Mouse (Mus musculus): Measurements from ENCODE around the gene Spem1. TPM values are rescaled to one million over a fixed set of nuclear protein-coding genes. Genes with fewer than 3 reads are reported as not detected.

Gene Spem1
- polyA plus RNA-seq, 1 experiment from 2014 or later = not detected

- 65% methylated on average over 2 of the region's 2 CpGs for WGBS
- Histone ChIP-seq H3K36me3 (ENCODE audit: control insufficient read depth, insufficient read depth, low read length) (peaks cover 17% of the 10 kb centered on the region; the same call in 1 of the 2 replicates), H3K4me3 (ENCODE audit: low read length) (no peak overlapping the region), H3K4me1 (replicated peaks; ENCODE audit: control insufficient read depth, insufficient read depth, low read length) (no peaks in the 10 kb centered on the region), H3K4me2 (ENCODE audit: low read depth, low read length) (no peak overlapping the region), H3K27ac (ENCODE audit: low read length) (no peak overlapping the region), H3K27me3 (ENCODE audit: control insufficient read depth, insufficient read depth, low read depth, low read length) (no peaks in the 10 kb centered on the region), H3K9ac (ENCODE audit: low read length) (no peak overlapping the region), H3K9me3 (ENCODE audit: control insufficient read depth, low read length) (no peaks in the 10 kb centered on the region)
- no peak for ATAC-seq (ENCODE audit: low read depth)
Observed at GRCm38 (mm10) chr11:69823456-69823855, 1.5 kb upstream of the Spem1 start.

- no peak overlapping the region for H3K4me2 ChIP-seq (ENCODE audit: low read depth, low read length)
- WGBS = 86% methylated on average over 8 of the region's 8 CpGs
- no peak overlapping the region for H3K4me3 ChIP-seq (ENCODE audit: low read length)
- no peaks in the 10 kb centered on the region for H3K4me1 ChIP-seq (replicated peaks; ENCODE audit: control insufficient read depth, insufficient read depth, low read length)
- ATAC-seq (ENCODE audit: low read depth) = no peak
- H3K9ac ChIP-seq (ENCODE audit: low read length) = no peak overlapping the region
- H3K36me3 ChIP-seq (ENCODE audit: control insufficient read depth, insufficient read depth, low read length) = no peaks in the 10 kb centered on the region
- H3K27me3 ChIP-seq (ENCODE audit: control insufficient read depth, insufficient read depth, low read depth, low read length) = no peaks in the 10 kb centered on the region
- H3K9me3 ChIP-seq (ENCODE audit: control insufficient read depth, low read length) = 0 out of 2 replicates have a peak, but pooled peaks cover 2% of the 10 kb centered on the region
- H3K27ac ChIP-seq (ENCODE audit: low read length) = no peak overlapping the region
Observed at GRCm38 (mm10) chr11:69818871-69819270, 3.1 kb downstream of the Spem1 start.

GRCm38 (mm10) chr11:69818365-69818764 lies 3.6 kb downstream of the Spem1 start, which contains the start of gene Spem2:
TSS of gene Spem2 (minus strand) at chr11:69818465.
- no peaks in the 10 kb centered on the region for H3K4me1 ChIP-seq (replicated peaks; ENCODE audit: control insufficient read depth, insufficient read depth, low read length)
- no peak within 1 kb of the TSS for H3K4me2 ChIP-seq (ENCODE audit: low read depth, low read length)
- 0 out of 2 replicates have a peak, but pooled peaks cover 2% of the 10 kb centered on the region for H3K9me3 ChIP-seq (ENCODE audit: control insufficient read depth, low read length)
- H3K27me3 ChIP-seq (ENCODE audit: control insufficient read depth, insufficient read depth, low read depth, low read length) = no peaks in the 10 kb centered on the region
- no peak within 1 kb of the TSS for H3K27ac ChIP-seq (ENCODE audit: low read length)
- H3K4me3 ChIP-seq (ENCODE audit: low read length) = no peak within 1 kb of the TSS
- WGBS = 69% methylated on average over 2 of the region's 2 CpGs
- H3K36me3 ChIP-seq (ENCODE audit: control insufficient read depth, insufficient read depth, low read length) = no peaks in the 10 kb centered on the region
- no peak for ATAC-seq (ENCODE audit: low read depth)
- no peak within 1 kb of the TSS for H3K9ac ChIP-seq (ENCODE audit: low read length)

- Histone ChIP-seq H3K4me3 (ENCODE audit: low read length) (no peak overlapping the region), H3K27ac (ENCODE audit: low read length) (no peak overlapping the region), H3K36me3 (ENCODE audit: control insufficient read depth, insufficient read depth, low read length) (no peaks in the 10 kb centered on the region), H3K9me3 (ENCODE audit: control insufficient read depth, low read length) (0 out of 2 replicates have a peak, but pooled peaks cover 2% of the 10 kb centered on the region), H3K4me2 (ENCODE audit: low read depth, low read length) (no peak overlapping the region), H3K9ac (ENCODE audit: low read length) (no peak overlapping the region), H3K27me3 (ENCODE audit: control insufficient read depth, insufficient read depth, low read depth, low read length) (no peaks in the 10 kb centered on the region), H3K4me1 (replicated peaks; ENCODE audit: control insufficient read depth, insufficient read depth, low read length) (no peaks in the 10 kb centered on the region)
- ATAC-seq (ENCODE audit: low read depth) = no peak
- WGBS = 85% methylated on average over 12 of the region's 12 CpGs
Observed at GRCm38 (mm10) chr11:69816520-69816919, 5.5 kb downstream of the Spem1 start.

GRCm38 (mm10) chr11:69815155-69815554 lies 6.8 kb downstream of the Spem1 start, which contains the start of gene Gm39566:
TSS of gene Gm39566 (minus strand) at chr11:69815298.
- H3K4me2 ChIP-seq (ENCODE audit: low read depth, low read length) = no peak within 1 kb of the TSS
- ATAC-seq (ENCODE audit: low read depth) = no peak
- WGBS = 65% methylated on average over 10 of the region's 10 CpGs
- 0 out of 2 replicates have a peak, but pooled peaks cover 2% of the 10 kb centered on the region for H3K9me3 ChIP-seq (ENCODE audit: control insufficient read depth, low read length)
- H3K27ac ChIP-seq (ENCODE audit: low read length) = no peak within 1 kb of the TSS
- no peaks in the 10 kb centered on the region for H3K36me3 ChIP-seq (ENCODE audit: control insufficient read depth, insufficient read depth, low read length)
- no peak within 1 kb of the TSS for H3K4me3 ChIP-seq (ENCODE audit: low read length)
- no peaks in the 10 kb centered on the region for H3K4me1 ChIP-seq (replicated peaks; ENCODE audit: control insufficient read depth, insufficient read depth, low read length)
- H3K27me3 ChIP-seq (ENCODE audit: control insufficient read depth, insufficient read depth, low read depth, low read length) = no peaks in the 10 kb centered on the region
- H3K9ac ChIP-seq (ENCODE audit: low read length) = no peak within 1 kb of the TSS

GRCm38 (mm10) chr11:69810280-69810679 lies 11.7 kb downstream of the Spem1 start:
- Histone ChIP-seq H3K4me1 (replicated peaks; ENCODE audit: control insufficient read depth, insufficient read depth, low read length) (no peaks in the 10 kb centered on the region), H3K36me3 (ENCODE audit: control insufficient read depth, insufficient read depth, low read length) (no peaks in the 10 kb centered on the region), H3K9me3 (ENCODE audit: control insufficient read depth, low read length) (peaks cover 3% of the 10 kb centered on the region; the same call in 1 of the 2 replicates), H3K27ac (ENCODE audit: low read length) (no peak overlapping the region), H3K27me3 (ENCODE audit: control insufficient read depth, insufficient read depth, low read depth, low read length) (peaks cover 4% of the 10 kb centered on the region; the same call in 1 of the 2 replicates), H3K4me3 (ENCODE audit: low read length) (no peak overlapping the region), H3K9ac (ENCODE audit: low read length) (no peak overlapping the region), H3K4me2 (ENCODE audit: low read depth, low read length) (no peak overlapping the region)
- no peak for ATAC-seq (ENCODE audit: low read depth)

- H3K9me3 ChIP-seq (ENCODE audit: control insufficient read depth, low read length) = peaks cover 3% of the 10 kb centered on the region; the same call in 1 of the 2 replicates
- no peaks in the 10 kb centered on the region for H3K36me3 ChIP-seq (ENCODE audit: control insufficient read depth, insufficient read depth, low read length)
- H3K9ac ChIP-seq (ENCODE audit: low read length) = no peak overlapping the region
- no peak overlapping the region for H3K4me3 ChIP-seq (ENCODE audit: low read length)
- H3K27me3 ChIP-seq (ENCODE audit: control insufficient read depth, insufficient read depth, low read depth, low read length) = peaks cover 19% of the 10 kb centered on the region
- H3K4me2 ChIP-seq (ENCODE audit: low read depth, low read length) = no peak overlapping the region
- H3K27ac ChIP-seq (ENCODE audit: low read length) = no peak overlapping the region
- 67% methylated on average over 2 of the region's 2 CpGs for WGBS
- ATAC-seq (ENCODE audit: low read depth) = no peak
- peaks cover 21% of the 10 kb centered on the region for H3K4me1 ChIP-seq (replicated peaks; ENCODE audit: control insufficient read depth, insufficient read depth, low read length)
Observed at GRCm38 (mm10) chr11:69807641-69808040, 14.3 kb downstream of the Spem1 start.

- H3K36me3 ChIP-seq (ENCODE audit: control insufficient read depth, insufficient read depth, low read length) = no peaks in the 10 kb centered on the region
- H3K9ac ChIP-seq (ENCODE audit: low read length) = no peak overlapping the region
- no peak for ATAC-seq (ENCODE audit: low read depth)
- 71% methylated on average over 4 of the region's 4 CpGs for WGBS
- H3K9me3 ChIP-seq (ENCODE audit: control insufficient read depth, low read length) = peaks cover 3% of the 10 kb centered on the region; the same call in 1 of the 2 replicates
- H3K4me1 ChIP-seq (replicated peaks; ENCODE audit: control insufficient read depth, insufficient read depth, low read length) = peaks cover 28% of the 10 kb centered on the region
- H3K4me2 ChIP-seq (ENCODE audit: low read depth, low read length) = no peak overlapping the region
- peaks cover 28% of the 10 kb centered on the region for H3K27me3 ChIP-seq (ENCODE audit: control insufficient read depth, insufficient read depth, low read depth, low read length)
- no peak overlapping the region for H3K4me3 ChIP-seq (ENCODE audit: low read length)
- no peak overlapping the region for H3K27ac ChIP-seq (ENCODE audit: low read length)
Observed at GRCm38 (mm10) chr11:69806378-69806777, 15.6 kb downstream of the Spem1 start.

GRCm38 (mm10) chr11:69804972-69805909 lies 16.7 kb downstream of the Spem1 start, which contains the start of gene Tmem102:
TSS of gene Tmem102 (minus strand) at chr11:69805624.
- H3K4me2 ChIP-seq (ENCODE audit: low read depth, low read length) = peak within 1 kb of the TSS; percentile 98
- ATAC-seq (ENCODE audit: low read depth) = no peak
- peak within 1 kb of the TSS; percentile 75 for H3K9ac ChIP-seq (ENCODE audit: low read length)
- H3K27ac ChIP-seq (ENCODE audit: low read length) = no peak within 1 kb of the TSS
- no peaks in the 10 kb centered on the region for H3K36me3 ChIP-seq (ENCODE audit: control insufficient read depth, insufficient read depth, low read length)
- 10% methylated on average over 29 of the region's 29 CpGs for WGBS
- peaks cover 39% of the 10 kb centered on the region for H3K4me1 ChIP-seq (replicated peaks; ENCODE audit: control insufficient read depth, insufficient read depth, low read length)
- peaks cover 3% of the 10 kb centered on the region; the same call in 1 of the 2 replicates for H3K9me3 ChIP-seq (ENCODE audit: control insufficient read depth, low read length)
- H3K4me3 ChIP-seq (ENCODE audit: low read length) = peak within 1 kb of the TSS; percentile 66
- peaks cover 30% of the 10 kb centered on the region for H3K27me3 ChIP-seq (ENCODE audit: control insufficient read depth, insufficient read depth, low read depth, low read length)

Measured in lung, embryonic 16.5 days (tissue).